Mouse (Mus musculus): Measurements from ENCODE around the gene Rptor. TPM values are rescaled to one million over a fixed set of nuclear protein-coding genes. Genes with fewer than 3 reads are reported as not detected.

The Rptor gene
- total and polyA plus RNA-seq, 3 experiments, result 33.9 to 34.9 TPM; not detected in 1

DNA sequence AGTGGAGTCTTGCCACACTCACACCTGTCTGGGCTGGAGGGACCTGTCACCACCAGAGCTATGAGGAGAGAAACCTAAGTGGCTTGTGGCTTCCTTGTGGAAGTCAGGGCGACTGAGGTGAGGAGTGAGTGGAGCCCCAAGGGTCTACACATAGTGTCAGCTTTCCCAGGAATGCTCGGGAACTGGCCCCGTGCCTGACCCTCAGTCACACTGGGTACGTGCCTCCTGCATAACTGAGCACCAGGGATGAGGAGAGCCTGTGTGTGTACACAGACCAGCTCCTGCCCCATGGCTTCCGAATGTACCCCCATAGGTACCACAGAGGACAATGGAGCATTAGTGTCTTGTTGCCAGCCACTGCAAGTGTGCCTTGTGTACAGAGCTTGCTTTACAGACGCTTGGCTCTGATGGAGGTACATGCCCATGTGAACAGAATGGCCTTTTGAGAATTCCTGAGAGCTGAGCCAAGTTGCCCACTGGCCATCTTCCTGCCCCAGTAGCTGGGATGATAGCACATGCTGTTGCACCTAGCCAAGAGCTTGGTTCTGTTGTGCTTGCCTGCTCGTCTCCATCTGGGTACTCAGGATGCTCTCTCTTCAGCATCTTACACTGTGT is 289.0 kb downstream of the Rptor start:
- no peak overlapping the region for H3K27ac ChIP-seq (ENCODE audit: control insufficient read depth, low read depth, low read length)
- no peak for TF ChIP-seq USF2 (IDR thresholded peaks at IDR 0.05; ENCODE audit: borderline replicate concordance in 1 of 2, insufficient read depth in 1 of 2, low read depth in 1 of 2, low read length in 2 of 2)
- TF ChIP-seq HCFC1 (IDR thresholded peaks at IDR 0.05; ENCODE audit: low read depth, low read length), result no peak
- no peak for TF ChIP-seq CHD2 (IDR thresholded peaks at IDR 0.05; ENCODE audit: low read length)
- TF ChIP-seq CTCF (IDR thresholded peaks at IDR 0.05 in 2 of 3, conservative IDR thresholded peaks at IDR 0.05 in 1 of 3; ENCODE audit: control insufficient read depth in 1 of 3, insufficient read depth in 1 of 3, low read depth in 2 of 3, low read length in 3 of 3, poor library complexity in 1 of 3, severe bottlenecking in 1 of 3), result no peak
- TF ChIP-seq NELFE (IDR thresholded peaks at IDR 0.05; ENCODE audit: low read depth, low read length), result no peak
- TF ChIP-seq BHLHE40 (IDR thresholded peaks at IDR 0.05; ENCODE audit: borderline replicate concordance, low read depth, low read length), result no peak
- no peak for TF ChIP-seq MAFK (IDR thresholded peaks at IDR 0.05; ENCODE audit: borderline replicate concordance, low read depth, low read length)
- TF ChIP-seq ZMIZ1 (IDR thresholded peaks at IDR 0.05; ENCODE audit: low read depth, low read length), result no peak
- TF ChIP-seq TAL1 (IDR thresholded peaks at IDR 0.05; ENCODE audit: low read length), result no peak
- TF ChIP-seq GATA1 (IDR thresholded peaks at IDR 0.05; ENCODE audit: low read depth, low read length), result no peak
- TF ChIP-seq USF1 (IDR thresholded peaks at IDR 0.05; ENCODE audit: low read depth, low read length), result no peak
- H3K4me3 ChIP-seq (ENCODE audit: control insufficient read depth in 1 of 2, insufficient read depth in 1 of 2, low read depth in 2 of 2, low read length in 2 of 2), result no peak overlapping the region
- no peaks in the 10 kb centered on the region for H3K79me2 ChIP-seq (ENCODE audit: control insufficient read depth, insufficient read depth, low read length, poor library complexity)
- H3K9me3 ChIP-seq (replicated peaks; ENCODE audit: insufficient read depth, low read length), result no peaks in the 10 kb centered on the region
- no peaks in the 10 kb centered on the region for H3K27me3 ChIP-seq (ENCODE audit: control insufficient read depth in 1 of 2, insufficient read depth in 2 of 2, low read length in 2 of 2)
- peaks cover 0 to 5% of the 10 kb centered on the region in 2 experiments; a peak in 2 of 4 replicates for H3K36me3 ChIP-seq (ENCODE audit: control insufficient read depth in 1 of 2, insufficient read depth in 2 of 2, low read length in 2 of 2)
- H3K9ac ChIP-seq (ENCODE audit: control insufficient read depth, low read depth, low read length, poor library complexity, severe bottlenecking), result no peak overlapping the region
- no peaks in the 10 kb centered on the region for H3K4me1 ChIP-seq (ENCODE audit: control insufficient read depth in 1 of 2, insufficient read depth in 2 of 2, low read length in 2 of 2)
- DNase-seq (ENCODE audit: low read depth, low spot score), result no peak

DNA sequence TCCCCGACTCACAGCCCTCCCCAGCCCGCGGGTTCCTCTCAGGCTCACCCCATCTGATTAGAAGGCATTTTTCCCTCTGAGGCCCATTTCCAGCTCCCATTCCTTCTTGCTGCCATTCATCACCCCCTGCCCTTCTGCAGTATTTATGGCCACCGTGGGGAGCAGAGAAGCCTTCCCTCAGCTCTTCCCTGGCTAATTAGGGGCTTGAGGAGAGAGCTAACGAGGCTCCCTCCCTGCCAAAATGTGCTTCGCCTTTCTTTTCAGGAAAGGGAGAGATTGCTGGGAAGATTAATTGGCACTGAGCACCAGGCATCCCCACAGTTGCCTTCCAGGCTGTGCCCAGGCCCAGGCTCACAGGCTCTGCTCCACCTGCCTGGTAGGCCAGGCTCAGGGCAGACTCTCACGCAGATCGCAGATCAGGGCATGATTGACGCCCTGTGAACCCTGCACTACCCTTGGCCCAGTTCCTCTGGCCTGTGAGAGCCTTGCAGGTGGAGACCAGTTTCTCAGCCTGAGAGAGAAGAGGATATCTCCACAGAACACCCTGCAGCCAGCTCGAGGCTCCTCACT is 291.0 kb downstream of the Rptor start:
- Histone ChIP-seq H3K79me2 (ENCODE audit: control insufficient read depth, insufficient read depth, low read length, poor library complexity) (no peaks in the 10 kb centered on the region), H3K36me3 (ENCODE audit: control insufficient read depth in 1 of 2, insufficient read depth in 2 of 2, low read length in 2 of 2) (peaks cover 0 to 5% of the 10 kb centered on the region in 2 experiments; a peak in 2 of 4 replicates)

More for the DNA sequence above, 291.0 kb downstream of the Rptor start:
- no peaks in the 10 kb centered on the region for H3K4me1 ChIP-seq (ENCODE audit: control insufficient read depth in 1 of 2, insufficient read depth in 2 of 2, low read length in 2 of 2)
- no peaks in the 10 kb centered on the region for H3K9me3 ChIP-seq (replicated peaks; ENCODE audit: insufficient read depth, low read length)
- H3K9ac ChIP-seq (ENCODE audit: control insufficient read depth, low read depth, low read length, poor library complexity, severe bottlenecking), result no peak overlapping the region
- no peak for TF ChIP-seq MYC (IDR thresholded peaks at IDR 0.05; ENCODE audit: low read depth, low read length)
- TF ChIP-seq MAX (IDR thresholded peaks at IDR 0.05; ENCODE audit: low read length), result no peak
- no peak for TF ChIP-seq MAZ (IDR thresholded peaks at IDR 0.05; ENCODE audit: low read depth, low read length)
- no peak for TF ChIP-seq JUND (IDR thresholded peaks at IDR 0.05; ENCODE audit: low read depth, low read length)
- TF ChIP-seq GABPA (IDR thresholded peaks at IDR 0.05; ENCODE audit: low read depth, low read length), result no peak
- no peak for TF ChIP-seq RAD21 (IDR thresholded peaks at IDR 0.05; ENCODE audit: low read depth, low read length)
- TF ChIP-seq SMC3 (IDR thresholded peaks at IDR 0.05; ENCODE audit: low read depth, low read length), result no peak
- no peak for TF ChIP-seq MXI1 (IDR thresholded peaks at IDR 0.05; ENCODE audit: low read depth, low read length)
- no peak for TF ChIP-seq BHLHE40 (IDR thresholded peaks at IDR 0.05; ENCODE audit: borderline replicate concordance, low read depth, low read length)
- H3K27me3 ChIP-seq (ENCODE audit: control insufficient read depth in 1 of 2, insufficient read depth in 2 of 2, low read length in 2 of 2), result no peaks in the 10 kb centered on the region
- no peak for DNase-seq (ENCODE audit: low read depth, low spot score)
- H3K4me3 ChIP-seq (ENCODE audit: control insufficient read depth in 1 of 2, insufficient read depth in 1 of 2, low read depth in 2 of 2, low read length in 2 of 2), result no peak overlapping the region
- H3K27ac ChIP-seq (ENCODE audit: control insufficient read depth, low read depth, low read length), result no peak overlapping the region

Data from MEL (cell line).